Mouse (Mus musculus) adipose tissue, adult 10 weeks (tissue): ENCODE measurements around the gene Tmprss4. TPM values are rescaled to one million over a fixed set of nuclear protein-coding genes. Genes with fewer than 3 reads are reported as not detected.

ENCODE experiments used
- polyA plus RNA-seq: library from polyadenylated mRNA; stranded (reverse); fragments of 350-450 nt; fragmentation: Illumina TruSeq; extraction: RNeasy Lipid Tissue Mini Kit (QIAGEN cat#74804); gene quantifications from one replicate; pipeline ENCODE4 v1.2.3, GENCODE M21; 2014; ENCODE audit warnings: low read depth, low replicate concordance

The Tmprss4 gene
- polyA plus RNA-seq, result 0.67 TPM

DNA sequence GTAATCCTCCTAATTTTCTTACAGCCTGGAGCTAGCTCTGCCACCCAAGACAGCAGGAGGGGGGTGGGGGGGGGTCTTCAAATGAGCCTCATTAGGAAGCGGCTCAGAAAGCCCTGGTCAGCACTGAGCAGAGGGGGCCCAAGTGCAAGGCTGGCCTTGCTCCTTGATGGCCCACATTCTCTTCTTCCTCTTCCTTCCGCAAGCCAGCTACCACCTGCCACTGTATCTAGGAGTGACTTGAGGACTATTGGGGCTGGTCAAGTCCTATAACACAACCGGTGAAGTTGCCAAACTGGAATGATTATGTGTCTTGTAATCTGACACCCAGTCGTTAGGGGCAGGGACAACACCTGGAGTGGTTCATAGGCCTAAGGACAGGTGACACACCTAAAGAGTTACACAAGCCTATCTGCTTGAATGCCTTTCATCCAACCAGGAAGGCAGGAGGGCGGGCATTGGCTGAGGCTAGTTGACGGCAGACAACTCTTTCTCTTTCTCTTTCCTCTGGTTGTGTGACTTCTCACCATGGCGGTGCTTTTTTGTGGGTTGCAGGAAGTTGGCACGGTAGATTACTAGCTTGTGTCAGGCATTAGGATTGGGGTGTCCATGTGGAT, at the start of gene Tmprss4:
TSS of gene Tmprss4 (minus strand) at position 296 of the 614 bp plus-strand sequence.

DNA sequence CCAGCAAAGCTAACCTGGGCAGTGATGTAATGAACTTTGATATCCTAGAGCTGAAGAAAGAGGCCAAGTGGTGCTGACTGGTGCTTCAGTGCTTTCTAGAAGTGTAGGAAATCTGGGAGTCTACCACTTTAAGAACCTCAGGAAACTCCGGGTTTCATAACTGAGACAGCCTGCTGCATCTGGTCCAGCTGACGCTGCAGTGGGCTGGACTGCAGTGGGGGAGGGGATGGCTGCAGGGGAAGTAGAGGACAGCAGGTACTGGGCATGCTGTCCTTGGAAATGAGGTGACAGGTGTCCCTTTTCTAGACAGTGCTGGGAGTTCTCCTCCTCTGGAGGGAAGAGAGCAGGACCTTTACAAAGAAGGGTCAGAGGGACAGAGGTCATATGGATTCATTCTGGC, 22.1 kb downstream of the Tmprss4 start, which contains the start of gene BC049352:
TSS of gene BC049352 (plus strand) at position 238 of the 400 bp plus-strand sequence.

DNA sequence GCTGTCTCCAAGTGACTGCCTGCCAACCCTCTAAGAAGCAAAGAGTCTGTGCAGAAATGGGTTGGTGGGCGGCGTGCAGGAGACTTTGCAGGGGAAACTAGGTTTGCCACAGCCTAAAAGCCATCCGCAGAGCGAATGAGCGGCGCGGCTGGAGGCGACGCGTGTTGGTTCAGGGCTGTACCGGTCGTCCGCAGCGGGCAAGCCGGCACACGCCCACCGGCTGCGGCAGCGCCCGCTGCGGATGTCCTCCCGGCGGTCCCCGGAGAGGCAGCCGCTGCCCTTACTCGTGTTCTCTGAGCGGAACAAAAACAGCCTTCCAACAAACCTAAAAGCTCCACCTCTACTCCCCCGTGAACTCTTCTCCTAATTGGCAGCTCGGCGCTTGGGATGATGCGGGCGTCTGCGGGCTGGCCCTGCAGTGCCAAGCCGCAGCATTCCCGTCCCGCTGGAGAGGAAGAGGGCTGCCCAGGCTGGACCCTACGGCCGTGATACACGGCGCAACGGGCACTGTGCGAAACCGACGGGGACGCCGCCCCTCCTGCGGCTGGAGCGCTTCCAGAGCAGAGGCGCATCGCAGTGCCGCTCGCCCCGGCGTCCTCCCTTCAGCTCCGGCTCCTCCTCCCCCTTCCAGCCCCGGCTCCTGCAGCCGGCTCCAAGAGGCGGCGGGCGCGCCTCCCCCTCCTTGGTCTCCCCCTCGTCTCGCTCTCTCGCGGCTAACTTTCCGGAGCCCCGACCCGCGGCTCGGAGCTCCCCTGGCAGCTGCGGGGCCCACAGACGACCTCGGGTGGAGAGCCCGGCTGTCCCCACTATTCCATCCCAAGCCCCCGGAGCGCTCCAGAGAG, 65.5 kb downstream of the Tmprss4 start, which contains the start of gene Scn4b:
TSS of gene Scn4b (plus strand) at position 205 of the 842 bp plus-strand sequence.

Other genes with a start within 250 kb of the Tmprss4 start
- 36.0 TPM for gene Ube4a, start 238.5 kb downstream of the Tmprss4 start, polyA plus RNA-seq
- 1.6 TPM for gene Cd3g, start 223.7 kb downstream of the Tmprss4 start, polyA plus RNA-seq
- 1.3 TPM for gene Cd3d, start 222.3 kb downstream of the Tmprss4 start, polyA plus RNA-seq
- gene Cd3e, start 194.5 kb downstream of the Tmprss4 start, polyA plus RNA-seq, result 1.5 TPM
- gene Mpzl2, start 164.3 kb downstream of the Tmprss4 start, polyA plus RNA-seq, result 30.8 TPM
- 6.7 TPM for gene Mpzl3, start 148.9 kb downstream of the Tmprss4 start, polyA plus RNA-seq
- gene Jaml, start 124.9 kb downstream of the Tmprss4 start, polyA plus RNA-seq, result 33.8 TPM
- 6.5 TPM for gene Scn2b, start 86.3 kb downstream of the Tmprss4 start, polyA plus RNA-seq
- gene Scn4b, start 65.7 kb downstream of the Tmprss4 start, polyA plus RNA-seq, result 0.82 TPM
- not detected for gene BC049352, start 22.1 kb downstream of the Tmprss4 start, polyA plus RNA-seq
- gene Il10ra, start 65.1 kb upstream of the Tmprss4 start, polyA plus RNA-seq, result 8.3 TPM
- 1.2 TPM for gene Tmprss13, start 115.0 kb upstream of the Tmprss4 start, polyA plus RNA-seq
- gene Fxyd6, start 166.1 kb upstream of the Tmprss4 start, polyA plus RNA-seq, result 36.6 TPM
- 22.1 TPM for gene Fxyd2, start 195.6 kb upstream of the Tmprss4 start, polyA plus RNA-seq
- 1.6 TPM for gene Dscaml1, start 222.5 kb upstream of the Tmprss4 start, polyA plus RNA-seq